ENCODE assay signal across 8 mouse cellular contexts in genomic region chr11:94242760-94243421, GRCm38 (mm10). TPM values are rescaled to one million over a fixed set of nuclear protein-coding genes. Genes with fewer than 3 reads are reported as not detected.
DNase-seq lines count a peak whose midpoint lies in the region; ATAC-seq lines count a peak whose summit lies in the region.

No protein-coding gene starts in this region.

- peak overlapping the region; percentile 9; the same call in 1 of the 2 replicates for H3K4me3 ChIP-seq in midbrain, embryonic 11.5 days (ENCODE audit: low read depth, low read length)

- peak; percentile 54 for DNase-seq in adrenal gland, postnatal 10 days
- DNase-seq in adrenal gland, postnatal 25 days: no peak
- peak; percentile 42 to 45 for DNase-seq in adrenal gland, postnatal 36 days
- DNase-seq in kidney, postnatal 10 days: peak; percentile 52
- DNase-seq in midbrain, embryonic 11.5 days (ENCODE audit: low spot score, missing footprints): peak; percentile 92
- no peak for DNase-seq in frontal cortex, postnatal 25 days (ENCODE audit: low spot score in 2 of 2)
- DNase-seq in right cerebral cortex, postnatal 25 days: no peak

- no peaks in the 10 kb centered on the region for H3K36me3 ChIP-seq in midbrain, embryonic 11.5 days (ENCODE audit: control insufficient read depth, insufficient read depth, low read length)

- H3K27me3 ChIP-seq in midbrain, embryonic 11.5 days (ENCODE audit: control insufficient read depth, insufficient read depth, low read length): no peaks in the 10 kb centered on the region; the same call in 1 of the 2 replicates

- H3K9ac ChIP-seq in midbrain, embryonic 11.5 days (ENCODE audit: low read length): peak overlapping the region; percentile 45

- H3K4me2 ChIP-seq in midbrain, embryonic 11.5 days: peak overlapping the region; percentile 46

- ATAC-seq in granulocyte monocyte progenitor cell, adult 5-6 weeks (replicated peaks; ENCODE audit: poor library complexity, severe bottlenecking): peak; percentile 71
- ATAC-seq in midbrain, embryonic 11.5 days (ENCODE audit: low FRiP score): peak; percentile 20

- H3K4me1 ChIP-seq in midbrain, embryonic 11.5 days (ENCODE audit: control insufficient read depth, insufficient read depth, low read length): peaks cover 20% of the 10 kb centered on the region

- 4% methylated on average over 29 of the region's 29 CpGs for WGBS in midbrain, embryonic 11.5 days

- no peaks in the 10 kb centered on the region for H3K9me3 ChIP-seq in midbrain, embryonic 11.5 days (ENCODE audit: control insufficient read depth, low read length)

- no peak overlapping the region for H3K27ac ChIP-seq in midbrain, embryonic 11.5 days (ENCODE audit: low read depth, low read length)

RNA-seq across cellular contexts. Expression of gene Wfikkn2, which starts 2.9 kb away (rescaled TPM):
- 1 to 10 TPM in 1 of 2 experiments, under 1 TPM in 1; 0.63 to 1.1 TPM for total RNA-seq in adrenal gland, postnatal 10 days (2021)
- total RNA-seq in adrenal gland, postnatal 25 days (2021): 0.39 TPM in 1 of 2 replicates, not detected in the other
- 1 to 10 TPM in 1 of 2 experiments, under 1 TPM in 1; 0.46 to 1.3 TPM for total RNA-seq in adrenal gland, postnatal 36 days (2021)
- total RNA-seq in granulocyte monocyte progenitor cell, adult 5-6 weeks (2014; fragmentation: Nextera tagmentation): not detected in 2 replicates
- total RNA-seq in granulocyte monocyte progenitor cell, adult 5-6 weeks (2017): 0.09 TPM in 1 of 2 replicates, not detected in the other
- 1.7 and 1.8 TPM in 2 replicates for polyA plus RNA-seq in midbrain, embryonic 11.5 days (2014; fragmentation: Nextera tagmentation; extraction: Ambion mirVana)

RNA-seq across cellular contexts. Expression of gene Tob1, which starts 31.6 kb away (rescaled TPM):
- total RNA-seq in adrenal gland, postnatal 10 days (2021): 100 to 1,000 TPM; 111 to 183 TPM
- 245 and 267 TPM in 2 replicates for total RNA-seq in adrenal gland, postnatal 25 days (2021)
- 100 to 1,000 TPM; 290 to 355 TPM for total RNA-seq in adrenal gland, postnatal 36 days (2021)
- total RNA-seq in granulocyte monocyte progenitor cell, adult 5-6 weeks (2014; fragmentation: Nextera tagmentation): 2.9 and 4.5 TPM in 2 replicates
- total RNA-seq in granulocyte monocyte progenitor cell, adult 5-6 weeks (2017): 1.1 and 4.9 TPM in 2 replicates
- 33.1 and 33.5 TPM in 2 replicates for polyA plus RNA-seq in midbrain, embryonic 11.5 days (2014; fragmentation: Nextera tagmentation; extraction: Ambion mirVana)

RNA-seq across cellular contexts. Expression of gene Gm21885, which starts 38.8 kb away (rescaled TPM):
- total RNA-seq in adrenal gland, postnatal 10 days (2021): not detected
- total RNA-seq in adrenal gland, postnatal 25 days (2021): not detected in 2 replicates
- not detected for total RNA-seq in adrenal gland, postnatal 36 days (2021)
- not detected in 2 replicates for total RNA-seq in granulocyte monocyte progenitor cell, adult 5-6 weeks (2014; fragmentation: Nextera tagmentation)
- total RNA-seq in granulocyte monocyte progenitor cell, adult 5-6 weeks (2017): not detected in 2 replicates
- 0.34 and 0.43 TPM in 2 replicates for polyA plus RNA-seq in midbrain, embryonic 11.5 days (2014; fragmentation: Nextera tagmentation; extraction: Ambion mirVana)

Comparison
In these comparisons a context has a peak if more than half of its experiments do, and no peak if none do; other contexts are left out.
1. DNase-seq: peak in adrenal gland, postnatal 10 days (single experiment), adrenal gland, postnatal 36 days (2 of 2), kidney, postnatal 10 days (single experiment) and midbrain, embryonic 11.5 days (single experiment); none in adrenal gland, postnatal 25 days (single experiment), frontal cortex, postnatal 25 days (0 of 2) and right cerebral cortex, postnatal 25 days (single experiment).
2. RNA of gene Tob1, which starts 31.6 kb away (total RNA-seq): 290 to 355 TPM in adrenal gland, postnatal 36 days, 245 to 267 TPM in adrenal gland, postnatal 25 days and 111 to 183 TPM in adrenal gland, postnatal 10 days; 1.1 to 4.9 TPM in granulocyte monocyte progenitor cell, adult 5-6 weeks; every median in the first group is over 10 times any median in the second.